11 mouse cellular contexts compared by ENCODE assay signal in the genomic region with DNA sequence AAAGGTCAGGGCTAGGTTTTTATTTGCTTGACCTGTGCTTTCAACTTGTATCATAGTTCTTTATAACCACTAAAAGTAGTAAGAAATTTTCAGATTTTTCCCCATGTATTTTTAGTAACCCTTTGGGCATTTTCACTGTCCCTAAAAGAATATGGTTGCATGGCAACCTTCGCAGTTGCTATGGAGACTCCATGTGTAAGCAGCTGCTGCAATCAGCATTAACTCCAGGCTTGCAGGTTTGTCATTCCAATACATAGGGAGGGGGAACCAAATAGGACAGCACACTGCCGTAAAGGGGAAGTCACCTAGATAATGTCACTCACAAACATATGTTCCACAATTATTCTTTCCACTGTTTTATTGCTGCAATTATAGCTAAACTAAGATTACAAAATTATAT.
DNase-seq lines count a peak whose midpoint lies in the region.
"Had no signal": no experiment of that assay in that cellular context is flagged by ENCODE, and none has a peak within 500 bp of the region (broad histone marks: within the 10 kb centered on the region; RNA-seq: fewer than 3 reads in every experiment).

No protein-coding gene starts in this region.

- no peaks in the 10 kb centered on the region for H3K9me3 ChIP-seq in hindbrain, embryonic 10.5 days
- H3K9me3 ChIP-seq: G1E; limb, embryonic 15.5 days had no signal

- WGBS in hindbrain, embryonic 10.5 days, result 33% methylated on average over 2 of the region's 2 CpGs

- no peaks in the 10 kb centered on the region for H3K27me3 ChIP-seq in hindbrain, embryonic 10.5 days (ENCODE audit: insufficient read depth, poor library complexity, severe bottlenecking)
- H3K27me3 ChIP-seq: limb, embryonic 15.5 days had no signal

- DNase-seq in embryo, embryonic 9.5 days (ENCODE audit: extremely low spot score), result peak; percentile 7
- DNase-seq in hindbrain, embryonic 10.5 days (ENCODE audit: low spot score), result peak; percentile 33
- peak; percentile 68 to 84 for DNase-seq in left cerebral cortex, adult 9 months (ENCODE audit: low spot score in 2 of 2)
- peak; percentile 29 for DNase-seq in retina, adult 2 months (ENCODE audit: low read depth, low spot score)
- DNase-seq in lung, postnatal 36 days, result no peak
- no peak for DNase-seq in spleen, postnatal 36 days (ENCODE audit: low spot score in 2 of 2)
- no peak for DNase-seq in kidney, postnatal 36 days
- DNase-seq in kidney, adult 18-20 months, result no peak
- DNase-seq: cerebellum, postnatal 25 days had no signal

- H3K4me3 ChIP-seq in hindbrain, embryonic 10.5 days, result no peak overlapping the region
- H3K4me3 ChIP-seq: limb, embryonic 15.5 days had no signal

- no peaks in the 10 kb centered on the region for H3K36me3 ChIP-seq in hindbrain, embryonic 10.5 days
- H3K36me3 ChIP-seq: G1E; limb, embryonic 15.5 days had no signal

- H3K4me1 ChIP-seq in hindbrain, embryonic 10.5 days (replicated peaks), result peaks cover 12% of the 10 kb centered on the region; the same call in 1 of the 2 replicates

- no peak overlapping the region for H3K27ac ChIP-seq in hindbrain, embryonic 10.5 days
- H3K27ac ChIP-seq: limb, embryonic 15.5 days had no signal

Comparison
In these comparisons a context has a peak if more than half of its experiments do, and no peak if none do; other contexts are left out.
1. DNase-seq: peak in embryo, embryonic 9.5 days (single experiment), hindbrain, embryonic 10.5 days (single experiment), left cerebral cortex, adult 9 months (2 of 2) and retina, adult 2 months (single experiment); none in lung, postnatal 36 days (single experiment), spleen, postnatal 36 days (0 of 2), kidney, postnatal 36 days (0 of 2) and kidney, adult 18-20 months (single experiment).